Mouse (Mus musculus) forebrain, embryonic 15.5 days (tissue): ENCODE data around the gene Palm. TPM values are rescaled to one million over a fixed set of nuclear protein-coding genes. Genes with fewer than 3 reads are reported as not detected.
A peak's percentile ranks its signal among the peaks of the same experiment; 100 is the strongest.

Source experiments
- ATAC-seq: fragments of 200-750 bp; cut with Nextera tagmentation; replicated peaks from 2 replicates; pipeline ENCODE4 v1.8.0; 2017; ENCODE audit warnings: mild to moderate bottlenecking, moderate TSS enrichment, moderate library complexity
- H3K27ac ChIP-seq: fragments of 300-500 bp; sonication (generic); replicated peaks from 2 replicates; pipeline ENCODE4 v1.5.1; 2015; ENCODE audit warnings: mild to moderate bottlenecking, inconsistent platforms
- H3K27me3 ChIP-seq: fragments of 300-500 bp; sonication (generic); 2 replicates; pipeline ENCODE4 v1.6.1; 2015; ENCODE audit warnings: inconsistent platforms
- H3K36me3 ChIP-seq: fragments of 300-500 bp; sonication (generic); 2 replicates; pipeline ENCODE4 v1.6.1; 2015; ENCODE audit warnings: mild to moderate bottlenecking, inconsistent platforms
- H3K4me1 ChIP-seq: fragments of 300-500 bp; sonication (generic); 2 replicates; pipeline ENCODE4 v1.6.1; 2015; ENCODE audit warnings: inconsistent platforms
- H3K4me2 ChIP-seq: fragments of 300-500 bp; sonication (generic); replicated peaks from 2 replicates; pipeline ENCODE4 v1.6.1; 2015; ENCODE audit warnings: mild to moderate bottlenecking, inconsistent platforms
- H3K4me3 ChIP-seq: fragments of 300-500 bp; sonication (generic); 2 replicates; pipeline ENCODE4 v1.5.1; 2015; ENCODE audit warnings: mild to moderate bottlenecking, inconsistent platforms
- H3K9ac ChIP-seq: fragments of 300-500 bp; sonication (generic); replicated peaks from 2 replicates; pipeline ENCODE4 v1.6.1; 2015; ENCODE audit warnings: mild to moderate bottlenecking, inconsistent platforms
- H3K9me3 ChIP-seq: fragments of 300-500 bp; sonication (generic); 2 replicates; pipeline ENCODE4 v1.6.1; 2016; ENCODE audit warnings: inconsistent platforms
- WGBS: fragments of 180-500 bp; shearing (Covaris S2); methylation state at CpG from one replicate; pipeline ENCODE4 v1.1.7; 2015; ENCODE audit warnings: mixed read lengths; 5-methylcytosine and 5-hydroxymethylcytosine counted together
- polyA plus RNA-seq: library from polyadenylated mRNA; unstranded; fragments of >200 nt; fragmentation: Nextera tagmentation; extraction: Ambion mirVana; gene quantifications from 2 replicates; pipeline ENCODE4 v1.2.1, GENCODE M21; 2015

Gene Palm
- polyA plus RNA-seq, 1 experiment from 2014 or later, result 325 TPM

GRCm38 (mm10) chr10:79790861-79791260, 2.5 kb upstream of the Palm start, which contains the start of gene Prss57:
Gene Prss57, minus strand, starts transcription at chr10:79790961.
- no peak for ATAC-seq

GRCm38 (mm10) chr10:79792339-79793040, 882 bp upstream of the Palm start:
- 88% methylated on average over 5 of the region's 5 CpGs for WGBS
- no peaks in the 10 kb centered on the region for H3K9me3 ChIP-seq
- no peak overlapping the region for H3K4me2 ChIP-seq
- ATAC-seq, result no peak
- H3K4me1 ChIP-seq, result peaks cover 36% of the 10 kb centered on the region
- H3K36me3 ChIP-seq, result no peaks in the 10 kb centered on the region
- no peak overlapping the region for H3K9ac ChIP-seq
- 0 out of 2 replicates have a peak overlapping the region, but pooled peaks have one; percentile 95 for H3K27ac ChIP-seq
- H3K4me3 ChIP-seq, result no peak overlapping the region; the same call in 1 of the 2 replicates
- H3K27me3 ChIP-seq, result no peaks in the 10 kb centered on the region

More at GRCm38 (mm10) chr10:79790861-79791260, 2.5 kb upstream of the Palm start, which contains the start of gene Prss57:
- no peaks in the 10 kb centered on the region for H3K9me3 ChIP-seq
- no peak within 1 kb of the TSS for H3K9ac ChIP-seq
- H3K27ac ChIP-seq, result no peak within 1 kb of the TSS
- H3K4me3 ChIP-seq, result no peak within 1 kb of the TSS
- H3K4me1 ChIP-seq, result peaks cover 20% of the 10 kb centered on the region
- H3K36me3 ChIP-seq, result no peaks in the 10 kb centered on the region
- H3K27me3 ChIP-seq, result no peaks in the 10 kb centered on the region
- 78% methylated on average over 4 of the region's 4 CpGs for WGBS
- H3K4me2 ChIP-seq, result no peak within 1 kb of the TSS

GRCm38 (mm10) chr10:79793738-79794490, 542 bp downstream of the Palm start:
- Histone ChIP-seq H3K9ac (peak overlapping the region; percentile 99), H3K4me2 (peak overlapping the region; percentile 81), H3K36me3 (no peaks in the 10 kb centered on the region), H3K9me3 (no peaks in the 10 kb centered on the region), H3K4me1 (peaks cover 45% of the 10 kb centered on the region), H3K4me3 (peak overlapping the region; percentile 91), H3K27ac (peak overlapping the region; percentile 95), H3K27me3 (no peaks in the 10 kb centered on the region)
- WGBS, result under 1% methylated on average over 38 of the region's 38 CpGs
- peak; percentile 74 for ATAC-seq

GRCm38 (mm10) chr10:79794491-79794931, 1.1 kb downstream of the Palm start:
- under 1% methylated on average over 10 of the region's 10 CpGs for WGBS

GRCm38 (mm10) chr10:79795905-79796304, 2.5 kb downstream of the Palm start:
- peaks cover 52% of the 10 kb centered on the region for H3K4me1 ChIP-seq
- H3K9ac ChIP-seq, result no peak overlapping the region
- no peak overlapping the region for H3K4me3 ChIP-seq
- no peaks in the 10 kb centered on the region for H3K9me3 ChIP-seq
- WGBS, result 97% methylated on average over 3 of the region's 3 CpGs
- no peaks in the 10 kb centered on the region for H3K27me3 ChIP-seq
- no peak overlapping the region for H3K4me2 ChIP-seq
- ATAC-seq, result no peak
- no peaks in the 10 kb centered on the region for H3K36me3 ChIP-seq
- no peak overlapping the region for H3K27ac ChIP-seq

More at GRCm38 (mm10) chr10:79794491-79794931, 1.1 kb downstream of the Palm start:
- Histone ChIP-seq H3K9ac (peak overlapping the region; percentile 99), H3K27ac (peak overlapping the region; percentile 95), H3K27me3 (no peaks in the 10 kb centered on the region), H3K4me2 (peak overlapping the region; percentile 81), H3K36me3 (no peaks in the 10 kb centered on the region), H3K9me3 (no peaks in the 10 kb centered on the region), H3K4me3 (peak overlapping the region; percentile 91), H3K4me1 (peaks cover 45% of the 10 kb centered on the region)
- peak; percentile 31 for ATAC-seq

- peaks cover 65% of the 10 kb centered on the region for H3K4me1 ChIP-seq
- H3K27ac ChIP-seq, result 0 out of 2 replicates have a peak overlapping the region, but pooled peaks have one; percentile 1
- H3K4me2 ChIP-seq, result peak overlapping the region; percentile 2; the same call in 1 of the 2 replicates
- H3K9ac ChIP-seq, result no peak overlapping the region
- H3K27me3 ChIP-seq, result no peaks in the 10 kb centered on the region
- no peaks in the 10 kb centered on the region for H3K9me3 ChIP-seq
- WGBS, result 59% methylated on average over 15 of the region's 15 CpGs
- ATAC-seq, result no peak
- H3K36me3 ChIP-seq, result no peaks in the 10 kb centered on the region
- H3K4me3 ChIP-seq, result no peak overlapping the region
These were observed 4.0 kb downstream of the Palm start for GRCm38 (mm10) chr10:79797326-79797725.

GRCm38 (mm10) chr10:79798289-79798928, 5.0 kb downstream of the Palm start:
- H3K27ac ChIP-seq, result no peak overlapping the region
- peaks cover 71% of the 10 kb centered on the region for H3K4me1 ChIP-seq
- WGBS, result 88% methylated on average over 12 of the region's 12 CpGs
- H3K36me3 ChIP-seq, result no peaks in the 10 kb centered on the region
- no peak for ATAC-seq
- no peak overlapping the region for H3K9ac ChIP-seq
- no peaks in the 10 kb centered on the region for H3K9me3 ChIP-seq
- H3K4me2 ChIP-seq, result no peak overlapping the region
- H3K4me3 ChIP-seq, result no peak overlapping the region
- H3K27me3 ChIP-seq, result no peaks in the 10 kb centered on the region

GRCm38 (mm10) chr10:79800508-79800907, 7.1 kb downstream of the Palm start:
- Histone ChIP-seq H3K4me1 (peaks cover 80% of the 10 kb centered on the region), H3K9me3 (no peaks in the 10 kb centered on the region), H3K4me2 (no peak overlapping the region), H3K36me3 (no peaks in the 10 kb centered on the region), H3K4me3 (no peak overlapping the region), H3K9ac (no peak overlapping the region), H3K27ac (no peak overlapping the region), H3K27me3 (no peaks in the 10 kb centered on the region)
- no peak for ATAC-seq
- 80% methylated on average over 11 of the region's 11 CpGs for WGBS

- 0 out of 2 replicates have a peak overlapping the region, but pooled peaks have one; percentile 11 for H3K4me2 ChIP-seq
- no peak overlapping the region for H3K4me3 ChIP-seq
- peaks cover 75% of the 10 kb centered on the region for H3K4me1 ChIP-seq
- 24% methylated on average over 3 of the region's 3 CpGs for WGBS
- ATAC-seq, result no peak
- H3K9me3 ChIP-seq, result no peaks in the 10 kb centered on the region
- no peak overlapping the region for H3K9ac ChIP-seq
- peak overlapping the region; percentile 87 for H3K27ac ChIP-seq
- H3K27me3 ChIP-seq, result no peaks in the 10 kb centered on the region
- H3K36me3 ChIP-seq, result peaks cover 3% of the 10 kb centered on the region; the same call in 1 of the 2 replicates
These were observed 8.5 kb downstream of the Palm start for GRCm38 (mm10) chr10:79801837-79802236.

- H3K4me2 ChIP-seq, result peak overlapping the region; percentile 11; the same call in 1 of the 2 replicates
- peak overlapping the region; percentile 87 for H3K27ac ChIP-seq
- H3K4me1 ChIP-seq, result peaks cover 69% of the 10 kb centered on the region
- H3K4me3 ChIP-seq, result no peak overlapping the region
- peaks cover 9% of the 10 kb centered on the region; the same call in 1 of the 2 replicates for H3K36me3 ChIP-seq
- no peak overlapping the region; the same call in 1 of the 2 replicates for H3K9ac ChIP-seq
- WGBS, result 23% methylated on average over 11 of the region's 11 CpGs
- no peaks in the 10 kb centered on the region for H3K9me3 ChIP-seq
- H3K27me3 ChIP-seq, result no peaks in the 10 kb centered on the region
- no peak for ATAC-seq
These were observed 9.1 kb downstream of the Palm start for GRCm38 (mm10) chr10:79802331-79802971.

- ATAC-seq, result peak; percentile 97
- peak overlapping the region; percentile 27 for H3K4me3 ChIP-seq
- no peaks in the 10 kb centered on the region for H3K27me3 ChIP-seq
- 2% methylated on average over 29 of the region's 29 CpGs for WGBS
- H3K4me2 ChIP-seq, result peak overlapping the region; percentile 49
- peak overlapping the region; percentile 87 for H3K27ac ChIP-seq
- H3K36me3 ChIP-seq, result peaks cover 22% of the 10 kb centered on the region
- H3K9ac ChIP-seq, result peak overlapping the region; percentile 17
- no peaks in the 10 kb centered on the region for H3K9me3 ChIP-seq
- peaks cover 60% of the 10 kb centered on the region for H3K4me1 ChIP-seq
These were observed 10.4 kb downstream of the Palm start for GRCm38 (mm10) chr10:79803716-79804323.
